Mouse (Mus musculus) forebrain, postnatal 0 days (tissue): Measurements from ENCODE around the gene Cyb5d2. TPM values are rescaled to one million over a fixed set of nuclear protein-coding genes. Genes with fewer than 3 reads are reported as not detected.

Experiments
- ATAC-seq: fragments of 200-750 bp; cut with Nextera tagmentation; 2 replicates; pipeline ENCODE4 v1.8.0; 2017; ENCODE audit warnings: mild to moderate bottlenecking, moderate library complexity
- DNase-seq: peaks from one replicate; pipeline ENCODE4 v3.0.0-alpha.2; 2015
- H3K27ac ChIP-seq: fragments of 300-500 bp; sonication (generic); 2 replicates; pipeline ENCODE4 v1.5.1; 2014; ENCODE audit warnings: low read depth, mild to moderate bottlenecking, antibody characterized with exemption, low read length, moderate library complexity, mixed read lengths
- H3K27me3 ChIP-seq: fragments of 300-500 bp; sonication (generic); 2 replicates; pipeline ENCODE4 v1.6.1; 2014; ENCODE audit warnings: mild to moderate bottlenecking, low read length, mixed read lengths; ENCODE audit not compliant: insufficient read depth
- H3K36me3 ChIP-seq: fragments of 300-500 bp; sonication (generic); 2 replicates; pipeline ENCODE4 v1.6.1; 2014; ENCODE audit warnings: mild to moderate bottlenecking, moderate library complexity; ENCODE audit not compliant: insufficient read depth
- H3K4me1 ChIP-seq: fragments of 300-500 bp; sonication (generic); 2 replicates; pipeline ENCODE4 v1.6.1; 2014; ENCODE audit warnings: antibody characterized with exemption; ENCODE audit not compliant: insufficient read depth
- H3K4me2 ChIP-seq: fragments of 300-500 bp; sonication (generic); 2 replicates; pipeline ENCODE4 v1.6.1; 2014; ENCODE audit warnings: low read depth, mild to moderate bottlenecking, moderate library complexity
- H3K4me3 ChIP-seq: fragments of 300-500 bp; sonication (generic); 2 replicates; pipeline ENCODE4 v1.5.1; 2014; ENCODE audit warnings: low read depth, low read length, mixed read lengths
- H3K9ac ChIP-seq: fragments of 300-500 bp; sonication (generic); 2 replicates; pipeline ENCODE4 v1.6.1; 2014; ENCODE audit warnings: mild to moderate bottlenecking
- H3K9me3 ChIP-seq: fragments of 300-500 bp; sonication (generic); 2 replicates; pipeline ENCODE4 v1.6.1; 2016; ENCODE audit warnings: low read length
- CTCF ChIP-seq: sonication (generic); IDR thresholded peaks from 2 replicates; pipeline ENCODE4 v1.5.1; 2016; ENCODE audit warnings: antibody characterized with exemption, control low read depth, low read depth
- WGBS: fragments of 180-500 bp; shearing (Covaris S2); extraction: QIAGEN DNeasy Blood & Tissue Kit; methylation state at CpG from one replicate; pipeline ENCODE4 v1.1.7; 2014; 5-methylcytosine and 5-hydroxymethylcytosine counted together
- polyA plus RNA-seq: library from polyadenylated mRNA; unstranded; fragments of >200 nt; fragmentation: Nextera tagmentation; extraction: Ambion mirVana; gene quantifications from 2 replicates; pipeline ENCODE4 v1.2.1, GENCODE M21; 2015
- total RNA-seq: library from RNA; depleted of rRNA; stranded (reverse); fragments of >200 nt; gene quantifications from 2 replicates; pipeline ENCODE4 v1.2.3, GENCODE M21; 2014; rRNA removed

Gene Cyb5d2
- total and polyA plus RNA-seq, 2 experiments from 2014 or later: 7.8 to 8.4 TPM

GRCm38 (mm10) chr11:72735519-72735860 lies 60.5 kb downstream of the Cyb5d2 start:
- Histone ChIP-seq H3K9me3 (no peaks in the 10 kb centered on the region), H3K9ac (no peak overlapping the region), H3K27me3 (no peaks in the 10 kb centered on the region), H3K4me2 (no peak overlapping the region), H3K4me1 (no peaks in the 10 kb centered on the region), H3K4me3 (no peak overlapping the region), H3K36me3 (peaks cover 52% of the 10 kb centered on the region), H3K27ac (no peak overlapping the region)
- DNase-seq: no peak
- WGBS: 69% methylated on average over 2 of the region's 2 CpGs
- ATAC-seq: no peak
- TF ChIP-seq CTCF: no peak

- no peak overlapping the region for H3K27ac ChIP-seq
- no peak overlapping the region for H3K9ac ChIP-seq
- ATAC-seq: no peak
- DNase-seq: no peak
- H3K27me3 ChIP-seq: no peaks in the 10 kb centered on the region
- no peaks in the 10 kb centered on the region for H3K9me3 ChIP-seq
- H3K4me2 ChIP-seq: no peak overlapping the region
- no peak overlapping the region for H3K4me3 ChIP-seq
- TF ChIP-seq CTCF: no peak
- H3K36me3 ChIP-seq: peaks cover 52% of the 10 kb centered on the region
- no peaks in the 10 kb centered on the region for H3K4me1 ChIP-seq
- WGBS: 78% methylated on average over 4 of the region's 4 CpGs
Observed at GRCm38 (mm10) chr11:72734840-72735518, 61.0 kb downstream of the Cyb5d2 start.

GRCm38 (mm10) chr11:72733736-72734135 lies 62.2 kb downstream of the Cyb5d2 start:
- ATAC-seq (no peak), DNase-seq (no peak)
- Histone ChIP-seq H3K27me3 (no peaks in the 10 kb centered on the region), H3K9me3 (no peaks in the 10 kb centered on the region), H3K4me1 (no peaks in the 10 kb centered on the region), H3K36me3 (peaks cover 53% of the 10 kb centered on the region), H3K9ac (no peak overlapping the region), H3K4me2 (no peak overlapping the region), H3K4me3 (no peak overlapping the region), H3K27ac (no peak overlapping the region)
- no peak for TF ChIP-seq CTCF
- 90% methylated on average over 3 of the region's 3 CpGs for WGBS

Other genes starting within 250 kb of the Cyb5d2 start
- 0.15 TPM in 1 of 2 replicates, not detected in the other for gene Spns3, start 245.6 kb downstream of the Cyb5d2 start, total RNA-seq
- 0.06 and 0.07 TPM in 2 replicates for gene Spns3, start 245.6 kb downstream of the Cyb5d2 start, polyA plus RNA-seq
- 56.4 and 61.2 TPM in 2 replicates for gene Ube2g1, start 188.9 kb downstream of the Cyb5d2 start, total RNA-seq
- gene Ube2g1, start 188.9 kb downstream of the Cyb5d2 start, polyA plus RNA-seq: 76.8 and 82.1 TPM in 2 replicates
- gene Ankfy1, start 106.1 kb downstream of the Cyb5d2 start, total RNA-seq: 39.7 and 55.8 TPM in 2 replicates
- 9.8 and 15.7 TPM in 2 replicates for gene Ankfy1, start 106.1 kb downstream of the Cyb5d2 start, polyA plus RNA-seq
- 31.5 and 37.6 TPM in 2 replicates for gene Zzef1, start 84 bp upstream of the Cyb5d2 start, total RNA-seq
- 4.1 and 7.6 TPM in 2 replicates for gene Zzef1, start 84 bp upstream of the Cyb5d2 start, polyA plus RNA-seq
- 1.5 and 1.6 TPM in 2 replicates for gene Atp2a3, start 165.0 kb upstream of the Cyb5d2 start, total RNA-seq
- gene Atp2a3, start 165.0 kb upstream of the Cyb5d2 start, polyA plus RNA-seq: 1.7 and 2.4 TPM in 2 replicates
- gene P2rx1, start 203.0 kb upstream of the Cyb5d2 start, total RNA-seq: 0.08 and 2.0 TPM in 2 replicates
- gene P2rx1, start 203.0 kb upstream of the Cyb5d2 start, polyA plus RNA-seq: 0.19 and 0.25 TPM in 2 replicates
- gene Camkk1, start 222.9 kb upstream of the Cyb5d2 start, total RNA-seq: 24.2 and 26.3 TPM in 2 replicates
- gene Camkk1, start 222.9 kb upstream of the Cyb5d2 start, polyA plus RNA-seq: 22.9 and 25.1 TPM in 2 replicates